Mouse (Mus musculus): ENCODE data around the gene A830018L16Rik.
"Not testable (repeated sequence)": the region's sequence is repeated elsewhere in the genome, so short reads cannot be mapped to it uniquely, and the experiment has no call there.

Gene A830018L16Rik

DNA sequence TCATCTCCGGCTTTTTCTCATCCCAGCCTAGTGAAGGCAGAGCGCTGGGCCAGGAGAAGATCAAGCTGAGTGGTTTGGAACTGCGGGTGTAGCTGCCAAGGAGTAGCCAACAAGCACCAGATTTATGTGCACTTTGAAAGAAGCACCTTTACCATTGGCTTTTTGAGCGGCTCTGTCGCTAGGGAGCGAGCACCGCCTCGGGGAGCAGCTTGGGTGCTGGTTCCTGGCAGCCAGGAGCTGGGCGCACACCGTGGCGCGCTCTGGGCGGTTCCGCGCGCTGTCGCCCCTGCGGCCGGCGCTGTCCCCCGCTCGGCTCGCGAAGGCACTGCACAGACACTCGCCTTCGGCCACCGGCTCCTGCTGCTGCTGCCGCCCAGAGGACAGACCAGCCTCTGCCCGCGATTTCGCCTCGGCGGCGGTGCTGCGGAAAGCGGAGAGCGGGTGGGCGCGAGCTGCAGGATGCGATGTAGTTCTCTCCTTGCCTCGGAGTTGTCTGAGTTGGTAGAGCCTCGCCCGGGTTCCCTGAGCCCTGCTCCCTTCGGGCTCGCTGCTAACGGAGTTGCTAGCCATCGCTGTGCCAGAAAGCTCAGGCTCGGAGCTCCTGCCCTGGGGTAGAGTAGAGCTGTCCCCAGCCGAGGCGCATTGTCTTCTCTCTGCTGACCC lies at the start of gene A830018L16Rik:
Gene A830018L16Rik, plus strand, starts transcription at position 212 of the 663 bp plus-strand sequence.
- no peak for DNase-seq (ENCODE audit: low spot score in 2 of 2)

DNA sequence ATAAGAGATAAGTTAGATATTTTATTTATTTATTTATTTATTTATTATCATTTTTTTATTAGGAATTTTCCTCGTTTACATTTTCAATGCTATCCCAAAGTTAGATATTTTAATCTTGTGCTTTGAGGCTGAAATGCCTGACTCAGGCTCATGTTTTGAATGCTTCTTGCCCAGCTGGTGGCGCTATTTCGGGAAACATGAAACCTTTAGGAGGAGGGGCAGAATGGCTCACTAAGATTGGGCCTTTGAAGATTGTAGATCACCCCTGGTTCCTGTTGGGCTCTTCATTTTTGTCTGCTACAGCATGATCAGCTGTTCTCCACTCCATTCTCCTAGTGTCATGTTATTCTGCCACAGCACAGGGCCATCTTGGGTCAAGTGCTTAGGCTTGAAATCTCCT lies 28.1 kb upstream of the A830018L16Rik start:
- DNase-seq (ENCODE audit: low spot score in 2 of 2): no peak

DNA sequence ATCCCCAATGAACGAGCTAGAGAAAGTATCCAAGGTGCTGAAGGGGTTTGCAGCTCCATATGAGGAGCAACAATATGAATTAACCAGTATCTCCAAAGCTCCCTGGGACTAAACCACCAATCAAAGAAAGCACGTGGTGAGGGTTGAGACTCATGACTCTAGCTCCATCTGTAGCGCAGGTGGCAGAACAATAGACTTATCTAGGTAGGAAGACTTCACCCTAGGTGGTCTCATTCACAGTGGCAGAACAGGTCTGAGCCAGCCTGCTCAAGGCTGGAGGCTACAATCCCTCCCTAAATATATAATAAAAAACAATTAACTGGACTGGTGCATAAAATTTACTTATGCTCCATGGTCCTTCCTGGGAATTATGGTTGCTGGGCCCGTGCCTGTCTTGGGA lies 18.5 kb upstream of the A830018L16Rik start:
- DNase-seq (ENCODE audit: low spot score in 2 of 2): no peak

DNA sequence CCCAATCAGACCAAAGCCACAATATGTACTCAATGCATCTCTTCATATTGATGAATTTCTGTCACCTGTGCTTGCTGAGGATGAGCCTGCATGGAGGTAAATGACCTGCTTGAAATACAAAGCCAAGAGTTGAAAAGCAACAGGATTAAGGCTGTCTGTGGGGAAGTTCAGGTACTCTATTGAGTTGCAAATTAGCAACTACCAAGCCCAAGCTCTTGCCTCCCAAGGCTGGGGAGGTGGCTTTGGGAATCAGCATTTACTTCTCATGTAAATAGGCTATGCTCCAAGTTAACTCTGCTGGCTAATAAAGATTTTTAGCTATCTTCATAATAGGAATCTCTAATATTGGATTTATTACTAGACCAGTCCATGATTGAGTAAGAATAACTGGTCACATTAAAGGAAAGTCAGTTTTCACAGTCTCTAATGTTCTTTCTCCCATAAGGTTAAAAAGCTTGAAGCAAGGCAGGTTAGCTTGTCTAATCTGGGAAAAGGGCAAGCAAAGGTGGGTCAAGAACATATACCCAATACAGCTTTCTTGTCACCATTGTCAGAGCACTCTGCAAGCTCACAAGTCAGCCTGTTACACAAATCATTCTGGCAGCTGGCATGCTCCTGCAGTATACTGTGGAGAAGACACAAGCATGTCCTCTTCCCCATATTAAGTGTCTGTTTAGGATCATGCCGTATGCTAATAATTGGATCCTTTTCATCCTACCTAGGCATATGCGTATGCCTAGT lies 17.7 kb upstream of the A830018L16Rik start:
- DNase-seq (ENCODE audit: low spot score in 2 of 2): no peak

DNA sequence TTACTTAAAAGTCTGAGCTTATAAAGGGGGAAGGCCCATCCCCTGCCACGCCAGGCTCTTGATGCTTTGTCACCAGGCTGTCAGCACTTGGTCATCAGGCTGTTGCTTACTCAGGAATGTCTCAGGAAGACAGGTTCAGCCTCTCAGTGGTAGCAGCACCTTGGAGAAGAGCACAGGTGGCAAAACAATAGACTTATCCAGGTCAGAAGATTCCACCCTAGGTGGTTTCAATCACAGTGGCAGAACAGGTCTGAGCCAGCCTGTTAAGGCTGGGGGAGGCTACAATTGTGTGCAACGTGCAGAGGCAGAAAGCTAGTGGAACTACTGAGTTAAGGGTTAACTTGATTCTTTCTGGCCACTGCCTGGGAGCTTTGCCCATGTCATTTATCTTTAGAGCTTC lies 12.7 kb upstream of the A830018L16Rik start:
- no peak for DNase-seq (ENCODE audit: low spot score in 2 of 2)

DNA sequence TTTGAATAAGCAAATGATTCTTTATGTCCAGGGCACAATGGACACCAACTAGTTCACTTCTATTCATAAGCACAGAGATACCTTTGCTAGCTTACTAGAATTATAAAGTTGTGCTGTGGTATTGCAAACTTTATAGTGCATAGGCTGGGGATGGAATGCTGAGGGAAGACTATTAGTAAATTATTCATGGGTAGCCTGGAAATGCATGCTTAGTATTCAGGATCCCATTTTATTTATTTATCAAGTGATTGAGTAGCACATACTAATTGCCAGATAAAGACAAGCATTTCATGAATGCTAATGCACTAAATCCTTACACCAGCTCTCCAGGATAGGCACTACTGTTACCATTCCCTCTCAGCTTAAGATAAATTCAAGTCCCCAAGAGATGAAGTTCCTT lies 8.4 kb upstream of the A830018L16Rik start:
- DNase-seq (ENCODE audit: low spot score in 2 of 2): no peak

DNA sequence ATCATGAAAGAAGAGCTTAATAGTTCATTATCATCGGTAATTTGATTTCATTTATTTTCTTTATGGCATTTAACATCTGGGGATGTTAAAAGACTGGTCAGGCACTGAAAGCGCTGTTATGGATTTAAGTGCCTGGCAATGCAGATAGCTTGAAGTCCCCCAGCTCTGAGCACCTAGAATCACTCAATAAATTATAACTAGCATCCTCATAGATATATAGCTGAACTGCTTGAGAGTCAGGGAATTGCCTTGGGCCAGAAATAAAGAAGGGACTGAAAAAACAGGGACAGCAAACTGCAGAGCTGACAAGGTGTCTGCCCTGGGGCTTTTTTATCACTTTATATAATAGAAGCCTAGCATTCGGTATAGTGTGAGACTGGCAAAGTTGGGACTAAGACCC lies 7.9 kb upstream of the A830018L16Rik start:
- DNase-seq (ENCODE audit: low spot score in 2 of 2): no peak

DNA sequence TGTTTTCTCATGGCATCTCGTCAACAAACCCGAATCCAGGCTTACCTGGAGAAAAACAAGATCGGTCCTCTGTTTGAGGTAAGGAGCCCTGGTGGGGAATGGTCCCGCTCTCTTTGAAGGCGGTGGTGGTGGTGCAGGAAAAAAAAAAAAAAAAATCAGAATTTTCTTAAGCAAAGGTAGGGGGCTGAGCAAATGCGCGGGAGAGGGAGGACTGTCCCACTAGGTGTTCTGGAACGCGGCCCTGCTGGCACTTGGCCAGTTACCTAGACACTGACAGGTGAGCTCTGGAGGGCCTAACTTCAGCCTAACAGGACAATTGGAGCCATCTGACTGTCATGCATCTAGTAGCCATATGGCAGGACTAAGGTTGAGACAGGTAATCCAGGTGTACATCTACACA lies 655 bp downstream of the A830018L16Rik start:
- DNase-seq (ENCODE audit: low spot score in 2 of 2): no peak

DNA sequence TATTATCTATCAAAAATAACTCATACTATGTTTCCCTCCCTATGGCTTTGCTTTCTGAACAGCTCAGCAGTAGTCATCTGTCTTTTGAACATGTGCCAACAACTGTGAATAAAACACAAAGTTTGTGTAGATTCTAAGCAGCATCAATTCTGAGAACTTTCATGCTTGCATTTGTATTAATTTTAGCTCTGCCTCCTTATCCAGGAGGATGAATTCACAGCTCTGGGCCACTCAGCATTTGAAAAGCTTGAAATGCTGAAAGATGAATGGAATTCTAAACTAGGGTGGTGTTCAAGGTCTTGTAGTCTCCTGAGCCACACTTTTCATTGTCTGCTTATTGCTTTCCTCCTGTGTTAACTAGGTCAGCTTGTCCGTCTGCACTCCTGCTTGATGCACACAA lies 13.4 kb downstream of the A830018L16Rik start:
- no peak for DNase-seq (ENCODE audit: low spot score in 2 of 2)

DNA sequence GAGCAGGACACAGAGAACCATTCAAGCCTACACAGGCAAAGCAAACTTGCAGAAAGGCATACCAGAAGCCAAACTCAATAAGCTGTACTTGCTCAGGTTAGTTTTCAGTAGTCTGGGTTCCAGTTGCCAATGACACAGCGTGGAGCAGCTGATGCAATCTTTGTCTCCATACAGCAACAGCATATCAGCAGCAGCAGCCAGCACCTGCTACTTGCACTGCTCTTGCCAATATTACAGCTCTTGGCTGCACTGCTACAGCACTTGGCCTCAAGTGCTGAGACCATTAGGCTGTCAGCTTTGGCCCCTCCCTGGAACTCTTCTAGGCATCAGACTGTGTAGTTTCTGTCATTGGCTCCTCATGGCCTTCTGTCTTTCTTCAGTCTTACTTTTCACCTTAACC lies 44.4 kb downstream of the A830018L16Rik start:
- DNase-seq (ENCODE audit: low spot score in 2 of 2): no peak

DNA sequence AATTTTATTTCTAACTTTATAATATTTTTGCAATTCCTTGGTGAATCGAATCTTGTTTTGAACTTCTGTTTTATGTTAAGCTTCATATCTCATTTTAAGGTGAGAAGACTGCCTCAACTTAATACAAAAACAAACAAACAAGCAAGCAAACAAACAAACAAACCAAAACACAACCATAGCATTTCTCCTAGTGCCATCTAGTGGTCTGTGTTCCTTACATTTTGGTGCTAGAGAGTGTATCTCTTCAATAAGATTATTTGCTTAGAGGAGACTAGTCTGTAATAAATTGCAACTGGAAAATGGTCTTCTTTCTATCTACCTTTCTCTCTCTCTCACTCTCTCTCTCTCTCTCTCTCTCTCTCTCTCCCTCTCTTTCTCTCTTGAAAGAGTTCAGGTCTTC lies 52.4 kb downstream of the A830018L16Rik start:
- DNase-seq (ENCODE audit: low spot score in 2 of 2): no peak

DNA sequence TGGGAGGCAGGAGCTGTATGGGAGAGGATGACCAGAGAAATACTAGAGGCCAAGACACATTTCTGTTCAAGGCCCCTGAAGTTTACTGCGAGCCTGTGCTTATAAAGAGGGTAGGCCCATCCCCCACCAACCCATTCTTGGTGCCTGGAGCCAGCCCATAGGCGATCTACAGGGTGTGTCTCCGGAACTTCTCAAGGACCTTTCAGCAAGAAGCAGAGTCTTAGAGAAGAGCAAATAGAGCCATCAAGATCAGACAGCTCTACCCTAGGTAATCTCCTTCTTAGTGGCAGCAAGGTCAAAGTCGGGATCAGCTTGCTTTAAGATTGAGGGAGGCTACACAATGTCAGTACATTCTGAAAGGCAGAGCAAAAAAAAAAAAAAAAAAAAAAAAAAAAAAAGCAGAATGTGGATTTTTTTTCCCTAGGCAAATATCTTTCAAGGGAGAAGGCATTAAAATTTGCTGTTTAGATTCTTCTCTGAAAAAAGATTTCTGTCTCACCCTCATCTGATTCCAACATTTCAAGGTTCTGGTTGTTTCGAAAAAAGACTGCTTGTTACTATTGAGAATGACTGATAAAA lies 53.2 kb downstream of the A830018L16Rik start:
- no peak for DNase-seq (ENCODE audit: low spot score in 2 of 2)

DNA sequence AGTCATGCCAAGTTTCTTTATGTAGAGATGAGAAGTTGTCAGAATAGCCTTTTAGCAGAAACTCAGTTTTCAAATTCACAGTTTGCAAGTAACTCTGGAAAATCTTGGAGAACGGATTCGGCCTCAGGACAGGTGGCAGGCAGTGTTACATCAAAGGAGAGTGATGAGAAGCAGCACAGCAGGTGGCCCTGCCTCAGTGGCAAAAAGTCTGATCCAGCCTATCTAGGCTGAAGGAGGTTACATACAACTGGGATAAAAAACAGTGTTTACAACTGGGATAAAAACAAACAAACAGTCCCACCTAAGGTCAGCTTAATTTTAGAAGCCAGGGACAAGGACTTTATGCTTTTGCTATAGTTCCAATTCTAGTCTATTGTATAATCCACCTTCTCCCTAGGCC lies 79.0 kb downstream of the A830018L16Rik start:
- no peak for DNase-seq (ENCODE audit: low spot score in 2 of 2)

DNA sequence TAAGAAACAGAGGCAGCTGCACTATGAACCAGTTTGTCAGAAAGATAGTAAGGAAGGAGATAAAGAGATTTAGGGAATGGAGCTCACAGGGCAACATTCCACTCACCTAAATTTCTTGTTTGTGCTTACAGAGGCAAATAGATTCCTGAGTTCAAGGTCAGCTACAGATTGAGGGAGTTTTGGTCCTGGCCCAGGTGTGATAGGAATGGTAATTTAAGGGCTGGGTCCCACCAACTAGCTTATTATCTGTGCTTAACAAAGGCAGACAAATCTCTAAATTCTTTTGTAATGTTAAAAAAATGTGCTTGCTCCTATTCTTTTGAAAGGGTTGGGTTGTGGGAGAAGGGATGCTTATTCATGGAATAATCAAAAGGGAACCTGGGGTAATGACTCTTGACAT lies 87.7 kb downstream of the A830018L16Rik start:
- no peak for DNase-seq (ENCODE audit: low spot score in 2 of 2)

DNA sequence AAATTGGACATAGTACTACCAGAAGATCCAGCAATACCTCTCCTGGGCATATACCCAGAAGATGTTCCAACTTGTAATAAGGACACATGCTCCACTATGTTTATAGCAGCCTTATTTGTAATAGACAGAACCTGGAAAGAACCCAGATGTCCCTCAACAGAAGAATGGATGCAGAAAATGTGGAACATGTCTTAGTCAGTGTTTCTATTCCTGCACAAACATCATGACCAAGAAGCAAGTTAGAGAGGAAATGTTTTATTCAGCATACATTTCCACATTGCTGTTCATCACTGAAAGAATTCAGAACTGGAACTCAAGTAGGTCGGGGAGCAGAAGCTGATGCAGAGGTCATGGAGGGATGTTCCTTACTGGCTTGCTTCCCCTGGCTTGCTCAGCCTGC lies 135.9 kb downstream of the A830018L16Rik start:
- DNase-seq (ENCODE audit: low spot score in 2 of 2): not testable (repeated sequence)

DNA sequence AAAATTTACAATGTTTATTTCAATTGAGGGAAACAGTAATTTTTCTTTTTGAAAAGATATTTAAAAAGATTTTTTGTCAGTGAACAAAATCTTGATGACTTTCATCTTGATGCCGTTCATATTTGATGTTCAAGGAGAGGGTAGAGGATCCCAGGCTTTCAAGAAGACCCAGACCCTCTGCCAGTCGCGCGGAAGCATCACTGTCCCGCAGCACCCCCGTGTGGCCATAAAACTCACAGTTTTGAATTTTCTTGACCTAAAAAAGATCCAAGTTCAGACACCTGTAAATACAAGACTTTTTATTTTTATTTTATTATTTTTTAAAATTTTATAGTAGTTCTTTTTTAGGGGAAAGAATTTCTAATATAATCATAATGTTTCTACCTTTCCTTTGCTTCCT lies 151.4 kb downstream of the A830018L16Rik start:
- DNase-seq (ENCODE audit: low spot score in 2 of 2): no peak

DNA sequence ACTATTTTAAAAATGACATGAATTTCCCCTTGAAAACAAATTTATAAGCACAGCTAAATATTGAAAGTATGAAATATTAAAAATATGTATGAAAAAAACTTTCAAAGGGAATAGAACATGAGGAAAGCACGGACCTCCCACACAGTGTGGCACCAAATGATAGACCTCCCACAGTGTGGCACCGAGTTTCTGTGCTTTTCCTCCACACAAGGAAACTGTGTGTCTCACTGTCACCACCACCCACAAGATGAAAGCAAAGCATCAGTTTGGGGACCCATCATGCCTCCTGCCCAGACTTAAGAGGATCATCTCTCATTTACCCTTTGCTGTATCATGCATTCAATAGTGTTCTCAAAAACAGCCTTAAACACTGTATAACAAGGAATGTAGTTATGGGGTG lies 152.8 kb downstream of the A830018L16Rik start:
- DNase-seq (ENCODE audit: low spot score in 2 of 2): no peak

DNA sequence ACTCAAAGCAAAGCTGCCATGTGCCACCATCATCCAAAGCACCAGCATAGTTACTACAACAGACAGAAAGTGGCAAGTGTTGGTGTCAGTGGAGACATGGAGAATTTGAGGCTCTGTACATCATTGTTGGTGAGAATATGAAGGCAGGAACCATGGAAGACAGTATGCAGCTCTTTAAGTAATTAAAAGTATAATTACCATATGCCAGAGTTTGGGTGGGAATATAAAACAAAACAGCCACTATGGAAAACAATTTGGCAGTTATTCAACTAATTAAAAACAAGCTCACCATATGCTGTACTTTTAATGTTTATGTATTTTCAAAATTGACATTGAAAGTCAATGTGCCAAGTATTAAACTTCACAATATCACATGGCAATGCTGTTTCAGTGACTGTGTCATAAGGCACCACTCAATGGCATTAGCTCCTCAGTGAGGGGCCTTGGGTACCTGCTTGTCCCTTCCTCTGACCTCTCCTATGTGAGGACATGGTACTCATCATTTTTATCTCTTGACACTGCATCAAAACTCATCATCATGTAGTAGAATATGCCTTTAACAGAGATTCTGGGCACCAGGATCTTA lies 153.5 kb downstream of the A830018L16Rik start:
- no peak for DNase-seq (ENCODE audit: low spot score in 2 of 2)

DNA sequence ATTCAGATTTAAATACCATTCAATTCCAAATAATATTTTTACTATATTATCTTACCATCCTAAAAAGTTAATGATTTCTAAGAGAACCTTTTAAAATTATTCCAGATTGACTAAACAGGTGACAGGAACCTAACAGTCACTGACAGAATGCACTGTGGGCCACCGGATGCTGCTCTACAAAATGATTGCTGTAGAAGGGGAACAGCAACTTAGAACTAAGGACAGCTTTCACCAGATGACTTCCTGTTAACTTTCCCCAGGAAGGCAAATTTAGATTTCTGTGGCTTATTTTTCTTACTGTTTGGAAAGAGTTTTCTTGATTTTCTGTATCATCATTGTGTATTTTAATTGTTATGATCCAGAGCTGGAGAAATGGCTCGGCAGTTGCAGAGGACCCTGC lies 156.4 kb downstream of the A830018L16Rik start:
- DNase-seq (ENCODE audit: low spot score in 2 of 2): no peak

DNA sequence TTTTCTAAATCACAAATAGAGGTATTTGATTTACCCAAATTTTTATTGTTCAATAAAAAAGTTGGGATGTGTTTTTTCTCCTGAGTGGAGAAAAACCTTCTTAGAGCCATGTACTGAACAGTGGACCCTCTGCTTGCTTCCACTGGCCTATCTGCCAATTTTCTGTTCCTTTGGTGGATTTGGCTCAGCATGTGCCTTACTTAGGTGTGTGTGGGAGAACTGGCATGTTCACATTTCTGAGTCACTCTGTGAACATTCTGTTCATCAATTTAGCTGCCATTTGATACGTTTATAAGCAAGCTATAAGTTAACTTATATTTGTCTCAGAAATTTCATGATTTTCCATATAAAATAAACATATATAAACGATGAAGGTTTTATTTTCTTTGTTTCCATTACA lies 159.6 kb downstream of the A830018L16Rik start:
- DNase-seq (ENCODE audit: low spot score in 2 of 2): no peak

DNA sequence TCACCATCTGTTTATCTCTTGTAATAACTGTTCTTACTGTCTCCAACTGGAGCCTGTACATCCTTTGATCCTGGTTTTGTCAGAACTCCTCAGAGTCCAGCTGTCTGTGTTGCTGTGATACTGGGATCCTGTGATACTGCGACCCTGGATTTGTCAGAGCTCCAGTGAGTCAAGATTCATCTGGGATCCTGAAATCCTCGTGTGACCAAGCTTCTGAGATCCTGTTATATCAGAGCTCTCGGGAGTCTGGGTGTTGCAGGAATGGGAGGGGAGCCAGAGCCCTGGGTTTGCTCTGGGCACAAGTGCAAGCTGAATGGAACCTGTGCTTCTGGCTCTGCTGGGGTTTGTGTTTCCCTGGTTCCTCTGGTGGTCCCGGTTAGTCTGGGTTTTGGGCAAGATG lies 166.1 kb downstream of the A830018L16Rik start:
- no peak for DNase-seq (ENCODE audit: low spot score in 2 of 2)

DNA sequence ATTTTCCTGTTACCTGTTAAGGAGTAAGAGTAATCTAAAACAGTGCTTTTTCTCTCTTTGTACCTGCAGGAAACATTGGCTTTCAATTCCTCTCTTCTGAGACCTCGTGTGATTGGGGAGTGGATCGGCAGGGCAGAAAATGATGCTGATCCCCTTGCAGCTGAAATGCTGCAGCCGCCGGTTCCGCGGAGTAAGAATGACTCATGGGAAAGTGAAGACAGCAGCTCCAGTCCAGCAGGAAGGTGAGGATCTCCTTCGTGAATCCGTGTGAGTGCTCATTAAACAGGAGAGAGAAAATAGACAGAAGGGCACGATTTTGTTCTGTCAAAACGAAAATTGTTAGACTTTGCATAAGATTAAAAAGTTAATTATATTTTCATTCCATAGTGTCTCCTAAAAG lies 174.4 kb downstream of the A830018L16Rik start:
- DNase-seq (ENCODE audit: low spot score in 2 of 2): no peak

DNA sequence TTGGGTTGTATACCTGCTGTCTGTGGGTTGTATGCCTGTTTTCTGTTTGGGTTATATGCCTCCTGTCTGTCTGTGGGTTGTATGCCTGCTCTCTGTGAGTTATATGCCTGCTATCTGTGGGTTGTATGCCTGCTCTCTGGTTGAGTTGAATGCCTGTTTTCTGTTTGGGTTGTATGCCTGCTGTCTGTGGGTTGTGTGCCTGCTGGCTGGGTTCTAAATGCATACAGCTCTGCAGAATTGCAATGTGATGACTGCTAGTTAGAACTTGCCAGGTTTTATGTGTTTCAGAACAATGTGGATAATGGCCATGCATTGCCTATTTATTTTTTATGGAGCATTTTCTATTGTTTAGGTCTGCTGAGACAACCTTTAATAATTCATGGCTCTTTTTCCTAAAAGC lies 236.2 kb downstream of the A830018L16Rik start:
- no peak for DNase-seq (ENCODE audit: low spot score in 2 of 2)

Data from natural killer cell, adult 2 months (primary cell).